Mouse (Mus musculus): ENCODE data around the gene Mrpl55. TPM values are rescaled to one million over a fixed set of nuclear protein-coding genes. Genes with fewer than 3 reads are reported as not detected.
"Not testable (repeated sequence)": the region's sequence is repeated elsewhere in the genome, so short reads cannot be mapped to it uniquely, and the experiment has no call there.

Mrpl55 gene
- polyA plus RNA-seq, 1 experiment: 32.5 TPM

DNA sequence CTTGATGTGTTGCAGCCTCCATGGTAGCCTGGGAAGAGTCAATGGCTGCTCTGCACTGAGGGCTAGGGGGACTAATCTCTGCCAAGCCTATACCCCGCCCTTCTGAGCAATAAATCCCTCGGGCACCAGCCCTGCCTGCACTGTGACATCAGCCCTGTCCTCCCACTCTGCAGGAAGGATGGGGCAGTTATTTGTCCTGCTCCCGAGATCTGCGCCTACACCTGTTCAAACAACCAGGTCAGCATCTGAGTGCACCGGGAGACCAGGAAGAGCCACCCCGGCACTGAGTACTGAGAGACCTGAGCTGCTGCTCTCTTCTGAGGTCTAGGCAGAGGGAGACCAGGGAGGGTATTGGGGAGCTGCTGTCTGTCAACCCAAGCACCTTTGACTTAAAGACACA is 14.6 kb upstream of the Mrpl55 start:
- H3K4me1 ChIP-seq (ENCODE audit: control insufficient read depth, insufficient read depth, low read length): peaks cover 4% of the 10 kb centered on the region; the same call in 1 of the 2 replicates
- H3K27ac ChIP-seq (ENCODE audit: insufficient read depth, low read length): no peak overlapping the region
- H3K4me3 ChIP-seq (ENCODE audit: insufficient read depth, low read length): no peak overlapping the region
- TF ChIP-seq POLR2A (IDR thresholded peaks at IDR 0.05; ENCODE audit: low read depth, low read length) (no peak), CTCF (IDR thresholded peaks at IDR 0.05; ENCODE audit: borderline replicate concordance, insufficient read depth, low read length) (no peak)

DNA sequence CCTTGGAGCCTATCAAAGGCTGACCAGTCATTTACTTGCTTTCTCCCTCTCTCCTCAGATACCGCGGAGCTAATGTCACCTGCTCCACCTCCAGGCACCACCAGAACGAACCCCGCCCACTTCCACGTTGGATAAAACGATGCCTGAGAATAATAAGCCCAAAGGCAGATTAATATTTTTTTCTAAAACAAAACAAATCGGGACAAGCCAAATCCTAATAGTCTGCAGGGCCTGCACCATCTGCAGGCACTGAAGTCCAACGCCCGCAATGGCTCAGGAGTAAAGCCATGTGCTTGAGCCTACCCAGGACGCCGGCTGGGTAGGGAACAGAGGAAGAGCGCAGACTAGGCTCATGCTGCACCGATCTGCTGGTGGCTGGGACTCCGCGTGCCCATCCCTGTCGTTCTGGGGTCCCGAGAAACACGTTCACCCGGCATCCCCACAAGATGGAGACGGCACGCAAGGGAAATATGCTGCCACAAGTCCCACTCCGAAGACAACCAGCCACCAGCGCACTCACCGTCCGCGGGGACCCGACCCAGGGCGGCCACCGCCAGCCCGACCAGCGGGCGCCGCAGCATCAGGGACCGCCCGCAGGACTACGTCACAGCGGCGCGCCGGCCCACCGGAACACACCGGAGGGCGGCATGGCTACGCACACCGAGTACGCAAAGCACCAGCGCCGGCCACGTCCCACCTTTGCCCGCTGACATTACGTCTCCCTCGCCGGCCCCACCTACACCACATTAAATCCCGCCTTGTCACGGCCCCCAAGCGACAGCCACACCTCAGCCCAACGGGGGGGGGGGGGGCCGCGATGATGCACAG is 10.8 kb upstream of the Mrpl55 start:
- no peaks in the 10 kb centered on the region for H3K4me1 ChIP-seq (ENCODE audit: control insufficient read depth, insufficient read depth, low read length)
- peak overlapping the region; percentile 55 for H3K27ac ChIP-seq (ENCODE audit: insufficient read depth, low read length)
- peak overlapping the region; percentile 61 for H3K4me3 ChIP-seq (ENCODE audit: insufficient read depth, low read length)
- no peak for TF ChIP-seq CTCF (IDR thresholded peaks at IDR 0.05; ENCODE audit: borderline replicate concordance, insufficient read depth, low read length)
- peak; percentile 97 for TF ChIP-seq POLR2A (IDR thresholded peaks at IDR 0.05; ENCODE audit: low read depth, low read length)

DNA sequence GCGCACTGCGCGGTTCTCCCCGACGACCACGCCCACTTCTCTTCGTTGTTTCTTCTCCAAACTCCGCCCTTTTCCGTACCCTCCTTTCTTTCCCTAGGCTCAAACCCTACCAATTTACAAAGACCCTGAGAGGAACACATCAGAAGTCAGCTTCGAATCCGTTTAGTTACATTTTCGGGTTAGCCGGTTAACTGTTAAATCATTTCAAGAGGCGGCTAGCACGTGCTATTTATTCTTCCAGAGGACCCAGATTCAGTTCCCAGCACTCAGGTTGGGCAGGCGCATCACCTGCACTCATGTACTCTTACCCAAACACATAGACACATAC is 10.3 kb upstream of the Mrpl55 start, which contains the start of gene Guk1:
Guk1 (minus strand) TSS at position 154 of the 328 bp plus-strand sequence.
- H3K4me1 ChIP-seq (ENCODE audit: control insufficient read depth, insufficient read depth, low read length): no peaks in the 10 kb centered on the region
- TF ChIP-seq CTCF (IDR thresholded peaks at IDR 0.05; ENCODE audit: borderline replicate concordance, insufficient read depth, low read length) (no peak), POLR2A (IDR thresholded peaks at IDR 0.05; ENCODE audit: low read depth, low read length) (no peak)
- H3K27ac ChIP-seq (ENCODE audit: insufficient read depth, low read length): peak within 1 kb of the TSS; percentile 55
- H3K4me3 ChIP-seq (ENCODE audit: insufficient read depth, low read length): peak within 1 kb of the TSS; percentile 61

DNA sequence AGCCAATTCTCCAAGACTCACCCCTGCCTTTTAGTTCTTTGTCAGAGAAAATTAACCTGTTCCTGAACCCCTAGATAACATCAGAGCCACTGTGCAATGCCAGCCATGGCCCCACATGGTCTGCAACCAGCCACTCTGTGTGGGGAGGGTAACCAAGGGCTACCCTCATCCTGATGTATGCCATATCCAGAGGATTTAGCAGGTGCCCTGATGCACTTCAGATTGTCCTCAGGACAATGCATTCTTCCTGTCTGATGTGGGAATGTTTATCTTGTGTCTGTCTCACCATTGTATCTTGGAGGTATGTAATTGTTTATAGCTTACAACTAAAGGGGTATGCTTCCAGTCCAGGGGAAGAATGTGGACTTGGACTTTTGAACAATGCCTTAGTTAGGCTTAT is 6.1 kb upstream of the Mrpl55 start:
- TF ChIP-seq POLR2A (IDR thresholded peaks at IDR 0.05; ENCODE audit: low read depth, low read length): no peak
- no peak for TF ChIP-seq CTCF (IDR thresholded peaks at IDR 0.05; ENCODE audit: borderline replicate concordance, insufficient read depth, low read length)
- no peak overlapping the region for H3K27ac ChIP-seq (ENCODE audit: insufficient read depth, low read length)
- no peak overlapping the region for H3K4me3 ChIP-seq (ENCODE audit: insufficient read depth, low read length)
- no peaks in the 10 kb centered on the region for H3K4me1 ChIP-seq (ENCODE audit: control insufficient read depth, insufficient read depth, low read length)

GRCm38 (mm10) chr11:59201216-59202002 is 877 bp upstream of the Mrpl55 start:
- Histone ChIP-seq H3K27ac (ENCODE audit: insufficient read depth, low read length) (0 out of 2 replicates have a peak overlapping the region, but pooled peaks have one; percentile 27), H3K4me1 (ENCODE audit: control insufficient read depth, insufficient read depth, low read length) (no peaks in the 10 kb centered on the region)
- TF ChIP-seq CTCF (IDR thresholded peaks at IDR 0.05; ENCODE audit: borderline replicate concordance, insufficient read depth, low read length): no peak
- no peak for TF ChIP-seq POLR2A (IDR thresholded peaks at IDR 0.05; ENCODE audit: low read depth, low read length)

DNA sequence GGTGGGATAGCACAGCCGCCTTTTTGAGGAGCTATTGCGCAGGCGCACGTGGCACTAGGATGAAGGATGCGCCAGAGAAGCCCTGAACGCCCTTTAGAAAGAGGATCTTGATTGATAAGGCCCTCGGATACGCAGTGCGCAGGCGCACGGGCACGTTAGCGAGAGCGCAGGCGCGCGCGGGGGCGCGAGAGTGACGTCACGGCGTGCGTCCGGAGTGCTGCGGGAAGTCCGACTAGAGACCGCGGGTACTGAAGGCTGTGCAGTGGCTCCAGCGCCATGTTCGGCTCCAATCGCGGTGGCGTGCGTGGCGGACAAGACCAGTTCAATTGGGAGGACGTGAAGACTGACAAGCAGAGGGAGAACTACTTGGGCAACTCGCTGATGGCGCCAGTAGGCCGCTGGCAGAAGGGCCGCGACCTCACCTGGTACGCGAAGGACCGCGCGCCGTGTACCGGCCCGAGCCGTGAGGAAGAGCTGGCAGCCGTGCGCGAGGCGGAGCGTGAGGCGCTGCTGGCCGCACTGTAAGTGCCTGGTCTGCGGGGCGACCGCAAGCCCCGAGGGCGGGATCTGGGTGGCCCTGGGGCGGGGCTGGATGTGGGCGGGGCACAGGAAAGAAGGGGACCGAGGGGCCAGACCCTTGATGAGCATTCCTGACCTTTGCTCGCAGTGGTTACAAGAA is 6.0 kb downstream of the Mrpl55 start, which contains the start of gene 2310033P09Rik:
2310033P09Rik (plus strand) TSS at position 169 of the 679 bp plus-strand sequence.
- Histone ChIP-seq H3K4me3 (ENCODE audit: insufficient read depth, low read length) (peak within 1 kb of the TSS; percentile 56), H3K4me1 (ENCODE audit: control insufficient read depth, insufficient read depth, low read length) (no peaks in the 10 kb centered on the region), H3K27ac (ENCODE audit: insufficient read depth, low read length) (peak within 1 kb of the TSS; percentile 72)
- TF ChIP-seq POLR2A (IDR thresholded peaks at IDR 0.05; ENCODE audit: low read depth, low read length) (peak; percentile 88), CTCF (IDR thresholded peaks at IDR 0.05; ENCODE audit: borderline replicate concordance, insufficient read depth, low read length) (no peak)

More at GRCm38 (mm10) chr11:59201216-59202002, 877 bp upstream of the Mrpl55 start:
- H3K4me3 ChIP-seq (ENCODE audit: insufficient read depth, low read length): peak overlapping the region; percentile 91

- TF ChIP-seq POLR2A (IDR thresholded peaks at IDR 0.05; ENCODE audit: low read depth, low read length) (no peak), CTCF (IDR thresholded peaks at IDR 0.05; ENCODE audit: borderline replicate concordance, insufficient read depth, low read length) (peak; percentile 77)
- peak overlapping the region; percentile 15 for H3K4me3 ChIP-seq (ENCODE audit: insufficient read depth, low read length)
- H3K27ac ChIP-seq (ENCODE audit: insufficient read depth, low read length): no peak overlapping the region
Observed at GRCm38 (mm10) chr11:59209003-59209441, 6.7 kb downstream of the Mrpl55 start.

GRCm38 (mm10) chr11:59209580-59209979 is 7.3 kb downstream of the Mrpl55 start:
- Histone ChIP-seq H3K27ac (ENCODE audit: insufficient read depth, low read length) (no peak overlapping the region), H3K4me1 (ENCODE audit: control insufficient read depth, insufficient read depth, low read length) (no peaks in the 10 kb centered on the region), H3K4me3 (ENCODE audit: insufficient read depth, low read length) (no peak overlapping the region)
- TF ChIP-seq POLR2A (IDR thresholded peaks at IDR 0.05; ENCODE audit: low read depth, low read length): no peak

More at GRCm38 (mm10) chr11:59209003-59209441, 6.7 kb downstream of the Mrpl55 start:
- no peaks in the 10 kb centered on the region for H3K4me1 ChIP-seq (ENCODE audit: control insufficient read depth, insufficient read depth, low read length)

DNA sequence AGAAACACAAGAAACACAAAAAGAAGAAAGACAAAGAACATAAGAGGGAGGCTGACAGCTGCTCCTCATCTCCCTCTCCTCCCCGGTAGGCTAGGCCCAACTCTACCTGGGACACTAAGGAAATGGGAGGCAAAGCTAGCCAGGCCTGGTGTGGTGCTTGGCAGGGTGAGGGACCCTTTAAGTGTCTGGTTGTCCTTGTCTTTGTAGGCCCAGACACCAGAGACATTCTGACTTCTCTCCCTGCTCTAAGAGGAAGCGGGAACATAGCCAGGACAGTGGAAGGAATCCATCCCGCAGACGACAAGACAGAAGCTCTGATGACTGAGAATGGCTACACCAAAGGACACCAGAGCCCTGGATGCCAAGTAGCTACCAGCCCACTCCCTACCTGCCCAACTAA is 7.7 kb downstream of the Mrpl55 start:
- Histone ChIP-seq H3K27ac (ENCODE audit: insufficient read depth, low read length) (no peak overlapping the region), H3K4me3 (ENCODE audit: insufficient read depth, low read length) (no peak overlapping the region), H3K4me1 (ENCODE audit: control insufficient read depth, insufficient read depth, low read length) (no peaks in the 10 kb centered on the region)
- TF ChIP-seq POLR2A (IDR thresholded peaks at IDR 0.05; ENCODE audit: low read depth, low read length) (no peak), CTCF (IDR thresholded peaks at IDR 0.05; ENCODE audit: borderline replicate concordance, insufficient read depth, low read length) (no peak)

GRCm38 (mm10) chr11:59211561-59211960 is 9.3 kb downstream of the Mrpl55 start:
- H3K27ac ChIP-seq (ENCODE audit: insufficient read depth, low read length); H3K4me3 ChIP-seq (ENCODE audit: insufficient read depth, low read length); H3K4me1 ChIP-seq (ENCODE audit: control insufficient read depth, insufficient read depth, low read length): not testable (repeated sequence)

DNA sequence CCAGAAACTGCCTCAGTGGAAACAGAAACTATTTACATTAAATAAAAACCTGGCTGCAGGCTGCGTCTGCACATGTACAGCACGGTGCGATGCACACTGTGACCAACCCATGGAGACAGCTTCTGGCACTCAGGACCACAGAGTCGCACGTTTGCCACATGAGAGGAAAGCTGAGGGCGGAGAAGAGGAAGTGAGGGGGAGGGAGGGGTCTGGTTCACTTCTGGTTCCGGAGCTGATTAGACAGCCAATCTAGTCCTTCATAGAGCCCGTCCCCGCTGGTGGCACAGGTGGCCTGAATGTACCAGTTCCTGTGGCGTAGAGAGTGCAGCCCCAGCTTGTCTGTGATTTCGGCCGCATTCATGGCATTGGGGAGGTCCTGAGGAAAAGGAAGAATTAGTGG is 10.0 kb downstream of the Mrpl55 start:
- not testable (repeated sequence) for H3K4me1 ChIP-seq (ENCODE audit: control insufficient read depth, insufficient read depth, low read length); H3K27ac ChIP-seq (ENCODE audit: insufficient read depth, low read length); H3K4me3 ChIP-seq (ENCODE audit: insufficient read depth, low read length)
